Mouse (Mus musculus): Measurements from ENCODE around the gene Masp2.
A peak's percentile ranks its signal among the peaks of the same experiment; 100 is the strongest.

Gene Masp2

DNA sequence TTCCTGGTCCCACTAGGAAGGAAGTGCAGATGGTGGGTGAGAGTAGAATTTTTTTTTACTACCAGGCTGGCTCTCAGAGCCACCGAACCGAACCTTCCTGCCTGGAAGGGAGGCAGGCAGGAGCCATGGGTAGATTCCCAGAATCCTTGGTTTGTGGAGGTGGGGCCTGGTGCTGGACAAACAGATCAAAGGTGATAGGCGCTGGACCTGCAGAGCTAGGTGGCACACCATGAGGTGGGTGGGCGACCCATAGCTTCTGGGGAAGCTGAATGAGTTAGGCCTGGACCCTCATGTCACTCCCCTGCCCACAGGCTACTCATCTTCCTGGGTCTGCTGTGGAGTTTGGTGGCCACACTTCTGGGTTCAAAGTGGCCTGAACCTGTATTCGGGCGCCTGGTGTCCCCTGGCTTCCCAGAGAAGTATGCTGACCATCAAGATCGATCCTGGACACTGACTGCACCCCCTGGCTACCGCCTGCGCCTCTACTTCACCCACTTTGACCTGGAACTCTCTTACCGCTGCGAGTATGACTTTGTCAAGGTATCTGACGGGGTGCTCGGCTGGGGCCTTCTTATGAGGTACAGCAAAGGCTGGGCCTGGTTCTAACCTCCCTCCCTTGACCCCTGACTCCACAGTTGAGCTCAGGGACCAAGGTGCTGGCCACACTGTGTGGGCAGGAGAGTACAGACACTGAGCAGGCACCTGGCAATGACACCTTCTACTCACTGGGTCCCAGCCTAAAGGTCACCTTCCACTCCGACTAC, at the start of gene Masp2:
Gene Masp2, plus strand, starts transcription at position 198 of the 764 bp plus-strand sequence.
- no peak for DNase-seq (ENCODE audit: low read depth, low spot score)

DNA sequence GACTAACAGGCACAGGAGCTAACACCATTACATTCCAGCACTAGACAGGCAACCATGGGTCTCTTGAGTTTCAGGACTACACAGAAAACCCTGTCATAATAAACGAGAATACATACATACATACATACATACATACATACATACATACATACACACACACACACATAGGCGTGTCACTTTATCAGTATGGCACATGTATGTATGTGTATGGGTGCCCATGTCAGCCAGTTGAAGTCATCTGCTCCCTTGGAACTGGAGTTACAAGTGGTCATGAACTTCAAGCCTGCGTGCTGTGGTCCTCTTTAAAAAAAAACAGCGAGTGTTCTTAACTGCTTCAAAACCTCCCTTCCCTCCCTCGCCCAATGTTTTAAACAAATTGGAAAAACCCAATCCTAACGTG, 44.6 kb upstream of the Masp2 start:
- DNase-seq (ENCODE audit: low read depth, low spot score): no peak

DNA sequence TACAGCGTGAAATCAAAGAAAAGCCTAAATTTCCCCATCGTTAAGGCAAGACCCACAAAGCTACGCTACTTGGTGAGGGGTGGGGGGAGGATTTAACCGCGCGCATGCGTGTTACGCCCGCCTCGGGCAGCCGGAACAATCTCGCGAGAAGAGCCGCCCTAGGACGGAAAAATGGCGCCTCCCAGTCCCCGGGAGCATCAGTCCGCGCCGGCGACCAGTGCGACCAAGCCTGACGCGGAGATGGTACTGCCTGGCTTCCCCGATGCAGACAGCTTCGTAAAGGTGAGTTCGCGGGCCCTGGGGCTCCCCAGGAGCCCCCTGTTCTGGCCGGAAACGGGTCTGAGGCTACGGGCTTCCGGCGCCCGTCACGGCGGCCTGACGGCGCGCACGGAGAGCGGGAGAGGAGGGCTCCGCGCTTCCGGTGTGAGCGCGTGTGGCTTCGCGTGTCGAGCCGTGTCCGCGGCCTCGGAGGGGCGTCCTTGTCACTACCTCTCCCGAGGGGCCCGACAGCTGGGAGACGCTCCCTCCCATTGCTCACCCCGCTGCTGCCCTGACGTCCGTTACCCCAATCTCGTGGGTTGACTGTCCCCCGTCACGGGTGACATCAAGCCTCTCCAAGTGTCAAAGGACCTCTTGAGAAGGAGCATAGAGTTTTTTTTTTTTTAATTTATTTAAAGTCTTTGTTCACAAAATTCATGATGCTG, 43.9 kb upstream of the Masp2 start, which contains the start of gene Exosc10:
Gene Exosc10, plus strand, starts transcription at position 133 of the 704 bp plus-strand sequence.
- DNase-seq (ENCODE audit: low read depth, low spot score): peak; percentile 80

DNA sequence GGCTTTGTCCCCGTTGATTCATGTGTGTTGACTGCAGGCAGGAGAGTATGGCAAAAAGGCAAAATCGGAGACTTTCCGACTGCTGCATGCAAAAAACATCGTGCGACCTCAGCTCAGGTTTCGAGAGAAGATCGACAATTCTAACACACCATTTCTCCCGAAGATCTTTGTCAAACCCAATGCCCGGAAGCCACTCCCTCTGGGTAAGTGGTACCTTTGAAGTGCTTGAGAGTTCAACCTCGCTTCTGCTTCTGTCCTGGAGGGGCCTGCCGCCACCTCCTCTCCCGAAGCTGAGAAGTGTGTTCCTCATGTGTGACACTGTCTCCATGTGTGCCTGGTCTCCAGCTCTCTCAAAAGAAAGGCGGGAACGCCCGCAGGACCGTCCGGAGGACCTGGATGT, 39.7 kb upstream of the Masp2 start:
- DNase-seq (ENCODE audit: low read depth, low spot score): no peak

DNA sequence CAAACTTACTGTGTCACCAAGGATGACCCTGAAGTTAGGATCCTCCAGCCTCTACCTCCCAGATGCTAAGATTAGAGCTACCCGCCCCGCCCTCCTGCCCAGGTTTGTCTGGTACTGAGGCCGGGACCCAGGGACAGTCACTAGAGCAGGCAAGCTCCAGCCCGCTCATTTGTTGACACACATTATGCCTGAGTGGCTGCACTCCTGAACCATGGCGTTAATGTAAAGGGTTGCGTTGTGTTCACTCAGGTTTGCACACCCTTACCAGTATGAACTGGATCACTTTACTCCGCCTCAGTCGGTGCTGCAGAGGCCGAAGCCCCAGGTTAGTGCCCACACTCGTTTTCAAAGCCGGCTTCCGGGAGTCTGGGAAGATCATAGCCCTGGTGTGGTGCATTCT, 38.8 kb upstream of the Masp2 start:
- no peak for DNase-seq (ENCODE audit: low read depth, low spot score)

DNA sequence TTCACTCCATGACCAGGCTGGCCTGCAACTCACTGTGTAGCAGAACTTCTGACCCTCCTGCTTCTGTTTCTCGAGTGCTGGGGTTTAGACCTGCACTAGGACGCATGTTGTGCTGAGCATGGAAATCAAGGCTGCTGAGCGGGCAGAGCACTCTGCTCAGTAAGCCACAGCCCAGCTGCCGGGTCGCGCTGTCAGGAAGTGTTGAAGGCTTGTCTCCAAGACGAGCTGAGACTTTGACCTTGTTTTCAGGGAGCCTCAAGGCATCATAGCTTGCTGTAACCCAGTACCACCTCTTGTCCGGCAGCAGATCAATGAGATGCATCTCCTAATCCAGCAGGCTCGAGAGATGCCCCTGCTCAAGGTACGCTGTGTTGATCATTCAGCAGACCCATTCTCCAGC, 32.2 kb upstream of the Masp2 start:
- no peak for DNase-seq (ENCODE audit: low read depth, low spot score)

DNA sequence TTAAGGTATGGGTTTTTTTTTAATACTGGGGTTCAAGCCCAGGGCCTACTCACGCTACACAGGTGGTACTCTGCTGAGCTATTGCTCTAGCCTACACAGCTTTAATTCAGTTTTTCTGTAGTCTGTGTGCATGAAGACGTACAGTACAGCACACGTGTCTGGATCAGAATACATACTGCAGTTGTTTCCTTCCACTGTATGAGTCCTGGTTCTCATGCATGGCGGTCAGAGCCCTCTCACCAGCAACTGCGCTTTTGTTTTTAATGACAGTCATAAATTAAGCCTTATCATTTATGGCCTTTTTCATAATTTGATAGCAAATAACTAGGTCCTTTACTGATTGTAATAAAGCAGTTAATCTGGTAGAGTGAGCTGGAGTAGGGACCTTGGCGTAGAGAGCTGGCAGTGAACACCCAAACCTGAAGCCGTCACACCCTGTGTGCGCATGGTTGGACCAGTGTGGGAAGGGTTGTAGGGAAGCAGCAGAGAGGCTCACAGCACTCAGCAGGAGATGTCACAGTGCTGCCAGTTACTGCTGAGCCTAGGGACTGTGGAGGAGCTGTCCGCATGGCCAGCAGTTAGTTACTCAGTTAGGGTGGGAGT, 31.6 kb upstream of the Masp2 start:
- DNase-seq (ENCODE audit: low read depth, low spot score): no peak

DNA sequence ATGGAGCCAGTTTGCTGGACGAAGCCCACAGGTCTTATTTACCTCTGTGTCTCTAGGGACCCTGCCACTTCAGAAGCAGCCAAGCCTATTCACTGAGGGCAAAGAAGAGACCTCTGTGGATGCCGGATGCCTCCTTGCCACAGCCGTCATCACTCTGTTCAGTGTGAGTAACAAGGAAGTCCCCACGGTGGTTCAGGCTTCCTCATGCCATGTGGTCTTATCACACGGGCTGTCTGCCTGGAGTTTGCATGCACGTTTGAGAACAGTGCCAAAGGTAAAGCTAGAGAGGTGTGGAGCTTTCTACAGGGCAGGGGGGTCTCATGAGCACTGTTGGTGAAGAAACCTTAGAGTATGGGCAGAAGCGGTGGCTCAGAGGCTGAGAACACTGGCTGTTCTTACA, 29.1 kb upstream of the Masp2 start:
- no peak for DNase-seq (ENCODE audit: low read depth, low spot score)

DNA sequence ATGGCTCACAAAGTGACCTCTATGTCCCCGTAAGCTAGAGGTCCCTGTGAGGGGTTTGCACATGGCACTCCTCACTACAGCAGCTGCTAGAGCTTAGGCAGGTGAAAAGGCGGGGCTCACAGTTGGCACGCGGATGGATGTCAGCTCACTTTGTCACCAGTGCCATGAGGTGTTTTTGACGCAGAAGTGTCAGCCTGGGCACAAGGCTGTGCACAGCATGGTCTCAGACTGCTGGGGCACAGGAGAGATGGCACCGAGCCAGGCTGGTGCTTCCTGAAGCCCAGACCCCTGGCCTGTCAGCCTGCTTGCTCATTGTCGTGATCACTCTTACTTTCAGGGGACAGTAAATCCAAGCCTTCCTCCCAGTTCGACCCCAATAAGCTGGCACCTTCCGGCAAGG, 21.6 kb upstream of the Masp2 start:
- DNase-seq (ENCODE audit: low read depth, low spot score): no peak

DNA sequence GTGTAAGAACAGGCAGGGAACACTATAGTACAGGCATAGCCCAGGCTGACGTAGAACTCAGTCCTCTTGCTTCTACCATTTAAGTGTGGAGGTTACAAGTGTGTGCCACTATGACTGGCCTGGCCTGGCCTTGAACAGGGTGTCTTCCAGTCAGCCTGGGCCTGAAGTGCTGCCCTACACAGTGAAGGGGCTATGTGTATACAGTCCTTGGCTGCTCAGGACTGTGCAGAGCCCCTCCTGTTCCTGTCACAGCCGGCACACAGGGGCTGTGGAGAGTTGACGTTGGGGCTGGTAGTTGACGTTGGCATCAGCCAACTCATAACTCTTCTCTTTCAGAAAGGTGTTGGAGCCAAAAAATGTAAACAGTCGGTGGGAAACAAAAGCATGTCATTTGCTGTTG, 20.9 kb upstream of the Masp2 start:
- no peak for DNase-seq (ENCODE audit: low read depth, low spot score)

DNA sequence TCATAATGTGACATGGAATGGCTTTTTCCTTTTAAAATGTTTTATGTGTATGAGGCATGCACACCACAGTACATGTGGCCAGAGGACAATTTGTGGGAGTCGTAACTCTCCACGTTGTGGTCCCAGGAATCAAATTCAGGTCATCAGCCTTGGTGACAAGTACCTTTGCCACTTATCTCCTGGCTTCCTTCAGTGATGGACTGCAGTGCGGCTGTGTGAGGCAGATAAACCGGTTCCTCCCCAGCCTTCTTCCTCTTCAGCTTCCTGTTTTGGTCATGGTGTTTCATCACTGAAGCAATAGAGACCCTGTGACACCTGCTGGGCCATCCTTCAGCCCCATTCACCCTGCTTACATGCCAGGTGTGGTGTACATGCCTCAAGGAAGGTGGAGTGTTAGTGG, 19.1 kb upstream of the Masp2 start:
- DNase-seq (ENCODE audit: low read depth, low spot score): no peak

DNA sequence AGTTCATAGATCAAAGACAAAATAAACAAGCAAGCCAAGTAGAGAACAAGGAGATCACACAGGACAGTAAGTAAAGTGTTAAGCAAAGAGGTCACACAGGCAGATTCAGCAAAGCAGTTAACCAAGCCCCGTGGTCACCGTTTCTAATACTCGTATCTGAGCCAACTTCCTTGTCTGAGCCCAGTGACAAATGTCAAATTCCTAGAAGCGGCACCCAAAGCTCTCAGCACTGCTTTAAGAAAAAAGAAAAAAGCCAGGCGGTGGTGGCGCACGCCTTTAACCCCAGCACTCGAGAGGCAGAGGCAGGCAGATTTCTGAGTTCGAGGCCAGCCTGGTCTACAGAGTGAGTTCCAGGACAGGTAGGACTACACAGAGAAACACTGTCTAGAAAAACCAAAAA, 15.7 kb upstream of the Masp2 start:
- no peak for DNase-seq (ENCODE audit: low read depth, low spot score)

DNA sequence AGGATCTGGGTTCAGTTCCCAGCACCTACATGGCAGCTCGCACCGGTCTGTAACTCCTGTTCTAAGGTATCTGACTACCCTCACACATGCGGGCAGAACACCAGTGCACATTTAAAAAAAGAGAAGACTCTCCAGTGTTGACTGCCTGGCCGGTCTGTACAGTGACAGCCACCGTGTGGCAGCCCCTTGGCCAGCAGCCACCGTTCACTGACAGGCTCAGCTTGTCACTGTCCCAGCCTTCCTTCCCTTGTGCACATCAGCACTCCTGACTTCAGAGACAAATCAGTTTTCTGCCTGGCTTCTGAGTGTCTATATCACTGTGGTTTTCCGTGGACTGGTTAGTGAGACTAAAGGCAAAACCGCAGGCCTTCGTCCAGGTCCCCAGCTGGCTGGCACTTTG, 13.6 kb upstream of the Masp2 start:
- DNase-seq (ENCODE audit: low read depth, low spot score): no peak

DNA sequence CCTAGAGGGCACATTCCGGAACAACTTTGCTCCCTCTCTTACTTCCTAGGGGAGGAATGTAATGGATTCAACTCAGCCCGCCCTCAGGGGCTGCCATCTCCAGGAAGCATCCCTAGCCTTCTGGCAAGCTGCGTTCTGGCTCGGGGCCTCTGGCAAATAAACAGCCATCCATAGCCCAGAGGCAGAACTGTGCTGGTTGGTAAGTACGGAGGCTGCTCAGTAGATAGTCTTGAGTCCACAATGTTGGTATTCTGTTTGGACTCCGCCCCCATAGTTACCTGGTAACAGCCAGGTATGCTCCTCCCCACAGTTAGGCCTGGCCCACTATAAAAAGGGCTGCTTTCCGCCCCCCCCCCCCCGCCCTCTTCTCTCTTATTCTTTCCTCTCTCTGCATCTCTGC, 12.8 kb upstream of the Masp2 start:
- DNase-seq (ENCODE audit: low read depth, low spot score): no peak

DNA sequence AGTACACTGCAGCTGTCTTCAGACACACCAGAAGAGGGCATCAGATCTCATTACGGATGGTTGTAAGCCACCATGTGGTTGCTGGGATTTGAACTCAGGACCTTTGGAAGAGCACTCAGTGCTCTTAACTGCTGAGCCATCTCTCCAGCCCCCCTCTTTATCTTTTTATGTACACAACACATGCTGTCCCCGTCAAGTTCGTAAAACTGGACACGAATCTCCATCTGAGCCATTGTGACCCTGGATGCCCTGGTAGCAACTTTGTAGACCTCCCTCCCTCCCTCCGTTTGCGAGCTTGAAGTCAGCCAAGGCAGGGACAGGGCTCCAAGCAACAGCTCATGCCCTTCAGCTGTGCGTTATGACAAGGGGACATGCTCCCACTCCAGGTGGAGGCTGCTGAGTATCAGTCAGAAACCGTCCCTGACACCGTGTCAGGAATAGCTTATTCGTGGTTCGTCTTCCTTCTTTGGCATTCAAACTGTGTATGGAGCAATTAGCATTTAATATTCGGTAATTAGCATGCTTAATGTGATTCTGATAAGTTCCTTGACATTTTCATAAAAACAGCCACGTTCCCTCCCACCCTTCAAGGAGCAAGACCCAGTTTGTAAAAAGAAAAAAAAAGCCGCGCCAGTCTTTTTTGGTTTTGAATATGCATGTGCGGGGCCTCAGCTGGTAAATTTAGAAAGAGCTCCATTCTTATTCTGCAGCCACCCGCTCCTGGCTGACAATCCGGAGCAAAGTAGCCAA, 11.8 kb upstream of the Masp2 start:
- no peak for DNase-seq (ENCODE audit: low read depth, low spot score)

DNA sequence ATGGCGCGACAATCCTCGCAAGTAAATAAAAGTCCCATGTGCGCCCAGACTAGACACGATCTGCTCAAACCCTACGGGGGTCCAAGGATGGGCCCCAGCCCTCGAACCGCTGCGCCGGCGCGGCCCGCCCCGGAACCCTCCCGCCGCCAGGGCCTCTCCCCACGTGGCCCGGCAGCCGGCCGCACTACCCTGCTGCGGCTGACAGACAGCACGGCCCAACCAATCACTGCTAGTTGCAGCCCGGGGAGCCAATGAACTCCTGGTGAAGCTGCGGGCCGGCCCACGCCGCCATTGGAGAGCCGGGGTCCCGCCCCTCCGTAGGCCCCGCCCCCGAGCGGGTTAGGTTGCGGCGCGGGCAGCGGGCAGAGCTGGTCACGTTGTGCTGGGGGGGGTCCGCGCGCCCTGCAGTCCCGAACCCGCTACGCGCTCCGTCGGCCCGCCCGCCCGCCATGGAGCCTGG, 11.2 kb upstream of the Masp2 start, which contains the start of gene Srm:
Gene Srm, plus strand, starts transcription at position 333 of the 460 bp plus-strand sequence.
- peak; percentile 97 for DNase-seq (ENCODE audit: low read depth, low spot score)

DNA sequence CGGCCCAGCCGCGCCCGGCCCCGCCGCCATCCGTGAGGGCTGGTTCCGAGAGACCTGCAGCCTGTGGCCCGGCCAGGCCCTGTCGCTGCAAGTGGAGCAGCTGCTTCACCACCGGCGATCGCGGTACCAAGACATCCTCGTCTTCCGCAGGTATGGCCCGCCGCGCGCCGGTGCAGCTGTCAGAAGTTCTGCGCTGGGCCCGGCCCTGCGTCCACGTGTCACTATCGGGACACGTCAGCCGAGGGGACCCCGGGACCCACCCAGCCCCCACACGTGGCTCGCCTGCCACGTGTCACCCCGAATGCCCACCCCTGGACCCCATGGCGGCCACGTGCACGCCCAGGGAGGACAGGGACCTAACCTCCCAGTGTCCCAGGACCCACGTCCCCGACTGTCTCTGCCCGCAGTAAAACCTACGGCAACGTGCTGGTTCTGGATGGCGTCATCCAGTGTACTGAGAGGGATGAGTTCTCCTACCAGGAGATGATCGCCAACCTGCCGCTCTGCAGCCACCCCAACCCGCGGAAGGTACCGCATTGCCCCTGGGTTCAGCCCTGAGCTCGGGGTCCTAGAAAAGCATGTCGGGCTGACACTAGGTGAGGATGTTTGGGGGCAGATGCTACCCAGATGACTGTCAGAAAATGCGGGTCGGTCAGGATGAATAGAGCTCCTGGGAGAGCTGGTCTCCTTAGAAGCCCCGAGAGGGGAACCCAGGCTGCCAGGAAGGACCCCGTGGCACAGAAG, 10.5 kb upstream of the Masp2 start:
- no peak for DNase-seq (ENCODE audit: low read depth, low spot score)

DNA sequence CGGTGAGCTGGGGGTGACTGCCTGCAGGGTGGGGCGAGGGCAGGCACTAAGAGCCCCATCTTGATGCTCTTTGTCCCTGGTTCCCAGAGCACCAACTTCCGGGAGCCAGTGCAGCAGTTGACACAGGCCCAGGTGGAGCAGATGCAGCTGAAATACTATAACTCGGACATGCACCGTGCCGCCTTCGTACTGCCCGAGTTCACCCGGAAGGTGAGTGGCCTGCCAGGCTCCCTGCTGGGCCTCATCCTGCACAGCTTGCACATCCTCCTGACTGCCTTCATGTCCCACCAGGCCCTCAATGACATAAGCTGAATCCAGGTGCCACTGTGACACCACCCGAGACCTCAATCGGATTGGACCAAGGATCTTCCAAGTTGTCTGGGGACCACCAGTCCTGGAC, 8.4 kb upstream of the Masp2 start:
- no peak for DNase-seq (ENCODE audit: low read depth, low spot score)

DNA sequence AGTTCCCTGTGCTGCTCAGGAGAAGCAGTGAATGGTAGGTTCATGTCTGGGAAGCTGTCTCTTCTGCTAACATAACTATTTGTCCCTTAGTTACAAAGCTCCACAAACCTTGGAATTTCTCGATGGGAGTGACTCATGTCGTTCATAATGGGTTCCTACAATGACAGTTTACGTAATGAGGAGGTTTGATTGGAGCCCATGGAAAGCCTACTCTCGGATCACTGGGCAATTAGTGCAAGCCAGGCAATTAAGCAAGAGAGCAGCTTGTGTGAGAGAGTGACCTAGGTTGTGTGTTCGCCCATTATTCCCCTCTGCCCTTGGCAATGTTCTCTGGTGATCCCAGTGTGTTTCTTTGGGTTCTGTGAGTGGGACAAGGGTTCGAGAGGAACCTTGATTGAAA, 6.4 kb upstream of the Masp2 start:
- no peak for DNase-seq (ENCODE audit: low read depth, low spot score)

DNA sequence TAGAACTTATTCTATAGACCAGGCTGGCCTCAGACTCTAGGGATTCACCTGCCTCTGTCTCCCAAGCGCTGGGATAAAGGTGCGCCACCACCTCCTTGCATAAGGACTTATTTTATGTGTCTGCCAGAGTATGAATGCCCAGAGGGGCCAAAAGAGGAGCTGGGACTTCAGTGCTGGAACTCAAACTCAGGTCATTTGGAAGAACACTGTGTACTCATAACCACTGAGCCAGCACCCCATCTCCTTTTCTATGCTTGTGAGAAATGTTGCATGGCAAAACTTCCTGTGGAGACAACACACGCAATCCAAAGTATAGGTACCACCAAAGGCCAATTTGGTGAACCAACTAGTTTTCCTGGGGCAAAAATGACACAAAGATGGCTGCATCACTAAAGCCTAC, 5.6 kb upstream of the Masp2 start:
- DNase-seq (ENCODE audit: low read depth, low spot score): no peak

DNA sequence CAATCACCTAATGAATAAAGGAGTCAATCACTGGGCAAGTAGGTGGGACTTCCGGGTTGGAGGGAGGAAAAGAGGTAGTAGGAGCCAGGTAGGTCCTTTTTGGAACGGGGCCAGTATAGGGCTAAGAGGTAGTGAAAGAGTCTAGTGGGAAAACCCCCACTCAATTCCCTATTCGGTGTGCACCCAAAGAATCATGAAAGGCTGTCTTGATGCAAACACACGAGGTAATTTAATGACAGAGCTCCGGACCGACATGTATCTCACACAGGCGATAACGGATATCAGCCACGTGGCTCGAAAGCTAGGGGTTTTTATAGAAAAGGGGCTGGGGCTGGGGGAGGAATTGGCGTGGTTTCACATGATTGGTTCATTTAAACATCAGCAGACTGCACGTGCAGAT, 3.5 kb upstream of the Masp2 start:
- DNase-seq (ENCODE audit: low read depth, low spot score): no peak
